Mouse (Mus musculus): ENCODE measurements around the gene Aifm3. TPM values are rescaled to one million over a fixed set of nuclear protein-coding genes. Genes with fewer than 3 reads are reported as not detected.

Gene Aifm3
- polyA plus RNA-seq, 1 experiment: not detected

DNA sequence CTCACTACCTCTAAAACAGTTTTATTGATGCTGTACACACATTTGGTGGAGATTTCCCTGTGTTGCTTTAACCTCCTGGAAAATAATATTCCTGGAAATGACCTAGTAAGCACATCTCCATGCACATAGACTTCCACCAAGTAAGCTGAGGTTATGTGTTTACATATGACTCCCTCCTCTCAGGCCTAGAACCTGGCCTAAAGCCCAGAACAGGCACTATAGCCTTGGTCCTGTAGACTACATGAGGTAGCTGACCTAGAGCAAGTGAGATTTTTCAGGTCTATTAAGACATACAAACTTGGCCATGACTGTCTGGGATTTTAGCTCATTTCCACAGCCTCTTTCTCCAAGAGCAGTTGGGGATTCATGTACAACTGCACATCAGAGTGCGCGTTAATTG lies 20.7 kb downstream of the Aifm3 start:
- TF ChIP-seq TAL1 (IDR thresholded peaks at IDR 0.05; ENCODE audit: low read length): no peak
- no peak for TF ChIP-seq GATA1 (IDR thresholded peaks at IDR 0.05; ENCODE audit: low read length)
- Histone ChIP-seq H3K4me1 (ENCODE audit: control insufficient read depth) (peaks cover 39% of the 10 kb centered on the region), H3K36me3 (ENCODE audit: control insufficient read depth) (peaks cover 48% of the 10 kb centered on the region), H3K4me3 (replicated peaks) (peak overlapping the region; percentile 83), H3K27me3 (ENCODE audit: control insufficient read depth) (peaks cover 10% of the 10 kb centered on the region), H3K9me3 (ENCODE audit: control insufficient read depth, low read length) (no peaks in the 10 kb centered on the region)

DNA sequence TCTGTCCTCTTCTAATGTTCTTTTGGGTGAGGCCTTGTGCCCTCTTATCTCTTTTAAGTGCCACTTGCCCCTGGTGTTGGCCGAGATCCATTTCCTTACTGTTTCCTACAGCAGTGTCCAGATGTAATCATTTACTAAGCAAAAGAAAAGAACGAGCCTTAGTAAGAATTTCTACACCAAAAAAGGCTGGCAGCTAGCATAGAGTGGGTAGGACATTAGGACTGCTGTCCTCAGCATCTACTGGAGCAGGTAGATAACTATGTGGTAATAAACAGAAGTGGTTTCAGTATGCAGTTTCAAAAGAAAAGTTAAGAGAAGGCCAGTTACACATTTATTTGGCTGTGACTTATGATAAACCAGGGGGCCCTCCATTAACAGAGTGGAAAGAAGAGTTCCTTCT lies 21.3 kb downstream of the Aifm3 start:
- Histone ChIP-seq H3K4me3 (replicated peaks) (peak overlapping the region; percentile 83), H3K4me1 (ENCODE audit: control insufficient read depth) (peaks cover 39% of the 10 kb centered on the region), H3K9me3 (ENCODE audit: control insufficient read depth, low read length) (no peaks in the 10 kb centered on the region), H3K27me3 (ENCODE audit: control insufficient read depth) (peaks cover 6% of the 10 kb centered on the region), H3K36me3 (ENCODE audit: control insufficient read depth) (peaks cover 54% of the 10 kb centered on the region)
- TF ChIP-seq GATA1 (IDR thresholded peaks at IDR 0.05; ENCODE audit: low read length): no peak
- no peak for TF ChIP-seq TAL1 (IDR thresholded peaks at IDR 0.05; ENCODE audit: low read length)

DNA sequence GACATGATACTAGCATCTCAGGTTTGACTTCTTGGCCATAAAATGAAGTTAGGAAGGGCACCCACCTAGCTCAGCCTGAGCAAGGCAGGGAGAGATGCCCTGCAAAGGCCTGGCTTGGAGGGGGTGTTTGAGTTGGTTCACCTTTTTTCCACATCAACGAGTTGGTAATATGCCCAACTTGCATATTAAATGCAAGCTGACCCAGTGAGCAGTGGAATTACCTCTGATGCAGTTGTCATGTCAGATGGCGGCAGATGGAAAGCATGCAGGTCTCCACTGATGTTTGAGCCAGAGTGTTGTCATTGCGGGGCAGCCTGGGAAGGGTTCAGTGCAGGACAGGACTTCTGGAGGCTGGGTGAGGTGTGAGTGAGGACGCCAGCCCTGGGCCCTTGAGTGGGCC lies 22.0 kb downstream of the Aifm3 start:
- TF ChIP-seq TAL1 (IDR thresholded peaks at IDR 0.05; ENCODE audit: low read length): no peak
- TF ChIP-seq GATA1 (IDR thresholded peaks at IDR 0.05; ENCODE audit: low read length): no peak
- Histone ChIP-seq H3K4me1 (ENCODE audit: control insufficient read depth) (peaks cover 39% of the 10 kb centered on the region), H3K36me3 (ENCODE audit: control insufficient read depth) (peaks cover 61% of the 10 kb centered on the region), H3K9me3 (ENCODE audit: control insufficient read depth, low read length) (no peaks in the 10 kb centered on the region), H3K4me3 (replicated peaks) (no peak overlapping the region), H3K27me3 (ENCODE audit: control insufficient read depth) (no peaks in the 10 kb centered on the region; the same call in 1 of the 2 replicates)

DNA sequence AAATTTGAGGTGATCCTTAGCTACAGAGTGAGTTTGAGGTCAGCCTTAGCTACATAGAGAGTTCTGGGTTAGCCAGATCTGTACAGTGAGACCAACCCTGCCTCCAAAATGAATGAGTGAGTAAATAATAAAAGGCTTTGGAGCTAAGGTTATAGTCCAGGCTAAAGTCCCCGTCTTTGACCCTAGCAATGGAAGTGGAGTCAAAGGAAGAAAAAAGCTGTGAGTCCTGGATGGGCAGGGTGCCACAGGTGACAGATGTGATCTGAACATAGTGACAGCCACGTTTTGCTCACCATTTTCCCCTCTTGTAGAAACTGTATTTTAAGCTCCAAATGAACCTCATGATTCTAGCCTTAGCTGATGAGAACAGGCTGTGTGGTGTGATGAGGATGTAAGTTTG lies 29.5 kb downstream of the Aifm3 start:
- no peaks in the 10 kb centered on the region for H3K4me1 ChIP-seq (ENCODE audit: control insufficient read depth)
- H3K4me3 ChIP-seq (replicated peaks): no peak overlapping the region
- no peaks in the 10 kb centered on the region for H3K9me3 ChIP-seq (ENCODE audit: control insufficient read depth, low read length)
- H3K36me3 ChIP-seq (ENCODE audit: control insufficient read depth): peaks cover 94% of the 10 kb centered on the region
- H3K27me3 ChIP-seq (ENCODE audit: control insufficient read depth): no peaks in the 10 kb centered on the region
- no peak for TF ChIP-seq GATA1 (IDR thresholded peaks at IDR 0.05; ENCODE audit: low read length)
- TF ChIP-seq TAL1 (IDR thresholded peaks at IDR 0.05; ENCODE audit: low read length): no peak

DNA sequence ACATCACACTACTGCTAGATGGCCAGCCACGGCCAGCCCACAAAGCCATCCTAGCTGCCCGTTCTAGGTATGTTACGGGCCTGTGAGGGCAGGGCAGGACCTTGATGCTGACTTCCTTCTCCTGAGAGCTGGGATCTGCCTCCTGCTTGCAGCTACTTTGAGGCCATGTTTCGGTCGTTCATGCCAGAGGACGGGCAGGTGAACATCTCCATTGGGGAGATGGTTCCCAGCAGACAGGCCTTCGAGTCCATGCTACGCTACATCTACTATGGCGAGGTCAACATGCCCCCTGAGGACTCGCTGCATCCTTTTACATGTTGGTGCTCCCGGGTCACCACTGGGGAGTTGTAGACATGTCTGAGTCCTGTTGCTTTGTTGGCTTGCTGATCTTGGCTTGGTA lies 34.7 kb downstream of the Aifm3 start:
- no peaks in the 10 kb centered on the region for H3K27me3 ChIP-seq (ENCODE audit: control insufficient read depth)
- H3K4me1 ChIP-seq (ENCODE audit: control insufficient read depth): peaks cover 5% of the 10 kb centered on the region
- H3K36me3 ChIP-seq (ENCODE audit: control insufficient read depth): peaks cover 98% of the 10 kb centered on the region
- no peak for TF ChIP-seq TAL1 (IDR thresholded peaks at IDR 0.05; ENCODE audit: low read length)
- H3K9me3 ChIP-seq (ENCODE audit: control insufficient read depth, low read length): no peaks in the 10 kb centered on the region
- no peak overlapping the region for H3K4me3 ChIP-seq (replicated peaks)

DNA sequence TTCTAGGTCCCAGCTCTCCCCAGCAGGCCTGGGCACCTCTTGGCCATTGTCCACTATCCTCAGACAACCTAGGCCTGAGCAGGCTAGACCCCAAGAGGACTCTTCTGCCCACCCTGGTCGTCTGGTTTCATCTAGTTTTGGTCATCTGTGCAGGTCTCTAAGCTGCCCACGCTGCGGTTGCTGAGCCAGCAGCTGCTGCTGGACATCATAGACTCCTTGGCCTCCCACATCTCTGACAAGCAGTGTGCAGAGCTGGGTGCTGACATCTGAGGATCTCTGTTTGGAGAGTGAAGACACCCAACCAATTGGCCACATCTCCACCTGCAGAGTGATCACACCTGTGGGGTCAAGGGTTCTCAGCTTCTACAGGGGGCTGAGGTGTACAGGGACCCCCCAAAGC lies 36.1 kb downstream of the Aifm3 start:
- Histone ChIP-seq H3K4me1 (ENCODE audit: control insufficient read depth) (peaks cover 17% of the 10 kb centered on the region), H3K27me3 (ENCODE audit: control insufficient read depth) (no peaks in the 10 kb centered on the region), H3K36me3 (ENCODE audit: control insufficient read depth) (peaks cover 88% of the 10 kb centered on the region), H3K4me3 (replicated peaks) (no peak overlapping the region), H3K9me3 (ENCODE audit: control insufficient read depth, low read length) (no peaks in the 10 kb centered on the region)
- TF ChIP-seq GATA1 (IDR thresholded peaks at IDR 0.05; ENCODE audit: low read length) (no peak), TAL1 (IDR thresholded peaks at IDR 0.05; ENCODE audit: low read length) (no peak)

DNA sequence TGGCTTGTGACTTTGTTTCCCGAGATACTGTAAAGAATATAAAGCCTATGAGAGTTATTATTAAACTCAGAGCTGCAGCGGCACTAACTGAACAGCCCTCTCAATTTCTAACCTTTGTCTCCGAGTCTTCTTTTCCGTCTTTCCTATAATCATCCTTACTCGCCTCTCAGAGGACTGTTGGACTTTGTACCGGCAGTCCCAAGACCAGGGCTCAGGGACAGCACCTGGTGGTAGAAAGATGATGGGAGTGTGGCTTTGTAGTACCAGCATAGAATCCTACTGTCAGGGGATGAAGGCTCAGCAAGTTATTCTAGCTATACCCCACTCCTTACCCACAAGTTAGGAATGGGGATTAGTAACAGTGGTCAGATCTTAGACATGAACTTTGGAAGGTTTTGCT lies 36.8 kb downstream of the Aifm3 start:
- Histone ChIP-seq H3K4me1 (ENCODE audit: control insufficient read depth) (peaks cover 20% of the 10 kb centered on the region), H3K9me3 (ENCODE audit: control insufficient read depth, low read length) (no peaks in the 10 kb centered on the region), H3K27me3 (ENCODE audit: control insufficient read depth) (no peaks in the 10 kb centered on the region), H3K4me3 (replicated peaks) (no peak overlapping the region), H3K36me3 (ENCODE audit: control insufficient read depth) (peaks cover 81% of the 10 kb centered on the region)
- no peak for TF ChIP-seq TAL1 (IDR thresholded peaks at IDR 0.05; ENCODE audit: low read length)
- no peak for TF ChIP-seq GATA1 (IDR thresholded peaks at IDR 0.05; ENCODE audit: low read length)

DNA sequence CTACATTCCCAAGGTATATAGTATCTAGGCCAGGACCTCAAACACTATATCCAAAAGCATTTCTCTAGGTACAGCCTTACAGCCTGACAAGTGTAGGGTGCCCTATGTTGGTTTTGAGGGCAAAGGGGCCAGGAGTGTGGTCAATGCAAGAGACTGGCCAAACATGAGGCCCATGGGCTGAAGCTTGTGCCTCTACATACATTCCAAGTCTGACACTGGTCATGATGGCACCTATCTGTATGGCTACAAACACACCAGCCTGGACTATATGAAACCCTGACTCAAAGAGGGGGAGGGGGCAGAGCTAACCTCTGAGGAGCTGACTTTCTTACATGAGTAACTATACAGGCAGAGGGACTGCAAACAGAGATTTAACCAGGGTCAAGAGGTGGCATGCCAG lies 38.2 kb downstream of the Aifm3 start:
- H3K27me3 ChIP-seq (ENCODE audit: control insufficient read depth): no peaks in the 10 kb centered on the region
- H3K4me3 ChIP-seq (replicated peaks): no peak overlapping the region
- no peaks in the 10 kb centered on the region for H3K9me3 ChIP-seq (ENCODE audit: control insufficient read depth, low read length)
- no peak for TF ChIP-seq TAL1 (IDR thresholded peaks at IDR 0.05; ENCODE audit: low read length)
- TF ChIP-seq GATA1 (IDR thresholded peaks at IDR 0.05; ENCODE audit: low read length): no peak
- peaks cover 67% of the 10 kb centered on the region for H3K36me3 ChIP-seq (ENCODE audit: control insufficient read depth)
- peaks cover 28% of the 10 kb centered on the region for H3K4me1 ChIP-seq (ENCODE audit: control insufficient read depth)

DNA sequence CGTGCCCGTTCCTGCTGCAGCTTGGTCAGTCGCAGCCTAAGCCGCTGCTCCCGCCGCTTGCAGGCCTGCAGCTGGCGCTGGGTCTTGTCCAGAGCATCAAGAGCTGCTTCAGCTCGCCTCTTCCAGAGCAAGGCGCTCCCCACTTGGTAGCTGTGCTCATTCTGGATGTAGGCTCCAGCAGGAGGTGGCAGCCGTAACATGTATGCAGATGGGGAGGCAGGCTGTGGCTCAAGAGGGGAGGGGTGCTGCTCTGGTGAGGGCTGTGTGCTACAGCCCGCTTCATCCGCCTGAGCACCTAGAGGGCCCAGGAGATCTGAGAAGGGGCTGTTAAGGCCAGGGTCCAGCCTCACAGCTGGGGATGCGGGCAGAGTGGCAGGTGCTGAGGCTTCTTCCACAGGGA lies 38.9 kb downstream of the Aifm3 start:
- TF ChIP-seq GATA1 (IDR thresholded peaks at IDR 0.05; ENCODE audit: low read length): no peak
- H3K4me3 ChIP-seq (replicated peaks): no peak overlapping the region
- no peaks in the 10 kb centered on the region for H3K9me3 ChIP-seq (ENCODE audit: control insufficient read depth, low read length)
- H3K36me3 ChIP-seq (ENCODE audit: control insufficient read depth): peaks cover 61% of the 10 kb centered on the region
- peaks cover 28% of the 10 kb centered on the region for H3K4me1 ChIP-seq (ENCODE audit: control insufficient read depth)
- H3K27me3 ChIP-seq (ENCODE audit: control insufficient read depth): no peaks in the 10 kb centered on the region

DNA sequence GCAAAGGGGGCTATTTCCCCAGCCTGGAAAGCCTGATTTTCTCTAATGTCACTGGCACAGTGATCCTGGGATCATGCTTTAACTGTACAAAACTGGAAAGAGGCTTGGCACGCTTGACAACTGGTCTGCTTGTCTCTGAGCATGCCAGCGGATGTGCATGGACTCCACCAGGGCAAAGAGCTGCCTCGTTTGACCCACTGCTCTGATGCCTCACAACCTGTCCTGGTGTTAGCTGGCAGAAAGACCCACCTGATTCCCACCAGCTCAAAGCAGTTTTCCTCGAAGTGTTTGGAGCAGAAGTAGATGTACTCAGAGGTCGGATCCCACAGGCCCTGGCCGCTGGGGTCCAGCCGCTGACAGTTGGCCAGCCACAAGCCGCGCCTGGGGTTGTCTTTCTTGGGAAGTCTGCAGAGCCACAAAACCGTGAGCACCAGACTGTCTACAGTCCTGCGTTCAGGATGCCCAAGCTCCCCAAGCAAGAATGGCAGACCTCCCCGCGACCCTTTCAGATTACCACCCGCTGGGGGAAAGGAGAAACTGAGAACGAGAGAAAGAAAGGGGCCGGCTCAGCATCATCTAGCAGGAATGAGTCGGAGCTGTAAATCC lies 40.7 kb downstream of the Aifm3 start:
- no peak for TF ChIP-seq GATA1 (IDR thresholded peaks at IDR 0.05; ENCODE audit: low read length)
- TF ChIP-seq TAL1 (IDR thresholded peaks at IDR 0.05; ENCODE audit: low read length): no peak
- peaks cover 45% of the 10 kb centered on the region for H3K36me3 ChIP-seq (ENCODE audit: control insufficient read depth)
- peak overlapping the region; percentile 72 for H3K4me3 ChIP-seq (replicated peaks)
- no peaks in the 10 kb centered on the region for H3K9me3 ChIP-seq (ENCODE audit: control insufficient read depth, low read length)
- no peaks in the 10 kb centered on the region for H3K27me3 ChIP-seq (ENCODE audit: control insufficient read depth)
- peaks cover 28% of the 10 kb centered on the region for H3K4me1 ChIP-seq (ENCODE audit: control insufficient read depth)

All from erythroblast, embryonic 14.5 days (primary cell).